Mouse (Mus musculus): ENCODE measurements at regions not wholly inside any gene's neighbourhood (a gene's known extent, or its start where the extent isn't known, plus 50 kb on each side); places are given as distances from the start of the nearest gene placed in this dataset.

DNA sequence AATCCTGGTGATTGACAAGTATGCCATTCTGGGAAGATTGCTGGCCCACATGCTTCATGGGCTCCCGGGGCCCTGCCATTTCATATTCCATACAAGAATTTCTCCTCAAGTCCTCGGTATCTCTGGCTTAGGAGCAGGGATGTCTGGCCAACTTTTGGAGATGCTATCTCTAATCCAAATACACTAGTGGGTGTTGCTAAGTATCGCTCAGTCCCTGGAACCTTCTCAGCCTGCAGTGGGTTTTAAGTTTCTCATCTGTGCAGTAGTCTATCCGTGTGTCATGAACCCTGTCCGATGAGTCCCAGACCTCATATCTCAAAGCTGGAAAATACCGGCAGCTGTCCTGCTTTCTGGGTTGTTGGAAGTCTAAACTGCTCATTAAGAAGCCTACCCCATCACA lies 198.9 kb downstream of the Zfp36l1 start:
- H3K4me3 ChIP-seq (replicated peaks; ENCODE audit: low read depth, low read length): no peak overlapping the region
- no peaks in the 10 kb centered on the region for H3K27me3 ChIP-seq (ENCODE audit: insufficient read depth, low read length)
- peaks cover 21% of the 10 kb centered on the region; the same call in 1 of the 2 replicates for H3K4me1 ChIP-seq (replicated peaks; ENCODE audit: insufficient read depth, low read length)
- H3K4me2 ChIP-seq (ENCODE audit: low read length): no peak overlapping the region
- WGBS: 39% methylated on average over 6 of the region's 6 CpGs
- DNase-seq (ENCODE audit: low spot score): no peak
- H3K36me3 ChIP-seq (ENCODE audit: insufficient read depth, low read length): no peaks in the 10 kb centered on the region
- H3K9ac ChIP-seq (ENCODE audit: low read depth, low read length): no peak overlapping the region
- H3K27ac ChIP-seq: no peak overlapping the region
- no peak for TF ChIP-seq CTCF (IDR thresholded peaks at IDR 0.05; ENCODE audit: low read depth)
- no peaks in the 10 kb centered on the region for H3K9me3 ChIP-seq (replicated peaks; ENCODE audit: low read length)
- ATAC-seq (replicated peaks; ENCODE audit: low FRiP score, low read depth): no peak

DNA sequence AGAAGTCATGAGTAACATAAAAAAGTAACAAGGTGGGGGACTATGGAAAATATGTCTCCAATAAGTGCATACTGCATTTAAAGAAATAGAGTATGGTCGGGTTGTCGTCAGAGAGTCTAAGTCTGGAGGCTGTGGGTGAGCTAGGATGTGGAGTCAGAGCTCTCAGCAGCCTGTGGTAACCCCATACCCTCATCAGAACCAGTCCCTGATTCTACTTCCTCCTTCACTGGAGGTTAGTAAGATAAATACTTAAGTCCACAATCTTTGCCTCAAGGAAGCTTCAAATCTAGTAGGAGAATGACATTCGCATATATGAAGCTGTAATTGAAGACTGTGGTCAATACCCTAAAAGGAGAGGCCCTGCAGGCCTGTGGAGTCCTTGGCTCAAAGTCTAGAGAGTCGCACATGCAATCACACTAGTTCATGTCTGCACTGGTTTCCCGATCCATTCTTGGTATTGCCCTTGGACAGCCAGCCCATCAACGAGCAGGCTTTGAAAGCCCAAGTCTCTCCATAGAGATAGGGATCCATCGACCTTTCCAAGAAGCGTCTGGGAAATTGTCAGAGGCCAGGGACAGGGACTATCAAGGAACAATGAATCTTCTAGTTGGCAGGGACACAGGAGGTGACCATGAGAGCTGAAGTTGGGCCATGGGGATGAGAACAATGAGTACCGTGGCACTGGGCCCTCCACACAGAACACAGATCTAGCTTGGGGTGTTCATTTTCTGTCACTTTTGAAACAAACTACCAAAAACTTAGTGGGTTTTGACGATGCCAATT lies 200.3 kb downstream of the Zfp36l1 start:
- H3K27me3 ChIP-seq (ENCODE audit: insufficient read depth, low read length): no peaks in the 10 kb centered on the region
- no peak overlapping the region for H3K9ac ChIP-seq (ENCODE audit: low read depth, low read length)
- no peaks in the 10 kb centered on the region for H3K9me3 ChIP-seq (replicated peaks; ENCODE audit: low read length)
- no peak overlapping the region for H3K4me2 ChIP-seq (ENCODE audit: low read length)
- no peak overlapping the region for H3K27ac ChIP-seq
- no peak for TF ChIP-seq CTCF (IDR thresholded peaks at IDR 0.05; ENCODE audit: low read depth)
- 93% methylated on average over 10 of the region's 10 CpGs for WGBS
- DNase-seq (ENCODE audit: low spot score): no peak
- peaks cover 13% of the 10 kb centered on the region for H3K4me1 ChIP-seq (replicated peaks; ENCODE audit: insufficient read depth, low read length)
- no peak overlapping the region for H3K4me3 ChIP-seq (replicated peaks; ENCODE audit: low read depth, low read length)
- no peak for ATAC-seq (replicated peaks; ENCODE audit: low FRiP score, low read depth)
- H3K36me3 ChIP-seq (ENCODE audit: insufficient read depth, low read length): no peaks in the 10 kb centered on the region

DNA sequence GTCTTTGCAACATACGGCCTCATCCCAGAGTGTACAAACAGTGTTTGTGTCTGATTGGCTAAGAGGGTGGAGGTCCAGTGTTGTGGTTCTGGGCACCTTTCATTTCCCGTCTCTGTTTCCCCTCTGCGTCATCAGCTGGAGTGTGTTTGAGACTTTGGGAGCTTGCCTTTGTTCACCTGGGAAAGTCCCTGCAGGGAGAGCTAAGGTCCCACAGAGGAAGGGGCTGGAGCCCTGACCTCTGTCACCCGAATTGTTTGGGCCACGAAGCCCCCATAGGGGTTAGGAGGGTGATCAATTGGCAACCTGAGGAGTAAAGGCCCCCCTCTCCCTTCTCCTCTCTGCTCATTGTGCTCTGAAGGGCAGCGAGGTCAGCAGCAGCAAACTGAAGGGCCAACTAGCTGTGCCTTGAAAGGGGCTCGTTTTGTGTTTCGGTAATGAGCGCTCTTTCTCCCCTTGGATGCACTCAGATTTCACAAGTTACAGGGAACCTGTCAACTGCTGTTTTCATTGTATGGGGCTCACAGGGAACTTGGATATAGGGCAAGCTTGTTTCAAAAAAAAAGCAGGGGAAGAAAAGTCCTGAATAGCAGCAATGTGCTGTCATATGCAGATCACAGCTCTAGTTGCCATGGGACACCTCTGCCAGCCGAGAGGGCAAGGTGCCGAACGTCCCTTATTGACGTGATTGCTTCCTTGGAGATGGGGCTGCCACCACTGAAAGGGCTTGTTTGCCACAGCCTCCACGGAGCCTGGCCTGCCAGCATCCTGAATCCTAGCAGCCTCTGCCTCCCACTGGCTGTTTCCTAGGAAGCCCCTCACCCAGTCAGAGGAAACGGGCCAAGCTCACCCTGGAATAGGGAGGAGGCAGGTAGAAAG lies 201.7 kb downstream of the Zfp36l1 start:
- ATAC-seq (replicated peaks; ENCODE audit: low FRiP score, low read depth): no peak

DNA sequence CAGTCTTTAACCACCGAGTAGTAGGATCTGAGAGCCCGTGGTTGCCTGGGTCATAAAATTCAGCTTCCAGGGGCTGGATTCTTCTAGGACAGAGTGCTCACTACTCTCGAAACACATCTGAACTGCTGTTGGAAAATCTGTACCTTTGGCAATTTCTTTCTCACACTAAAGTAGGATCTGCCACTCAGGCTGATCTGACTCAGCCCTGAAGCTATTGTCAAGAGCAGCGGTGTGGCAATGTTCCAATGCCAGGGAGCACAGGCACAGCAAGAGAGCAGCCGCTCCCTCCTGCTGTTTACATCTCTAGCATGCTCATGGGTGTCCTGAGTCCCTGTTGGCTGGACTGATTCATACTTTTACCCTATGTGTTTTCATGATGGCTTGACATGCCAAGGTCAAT lies 205.2 kb downstream of the Zfp36l1 start:
- Histone ChIP-seq H3K9me3 (replicated peaks; ENCODE audit: low read length) (no peaks in the 10 kb centered on the region), H3K9ac (ENCODE audit: low read depth, low read length) (no peak overlapping the region), H3K27ac (peak overlapping the region; percentile 85), H3K4me3 (replicated peaks; ENCODE audit: low read depth, low read length) (no peak overlapping the region), H3K36me3 (ENCODE audit: insufficient read depth, low read length) (no peaks in the 10 kb centered on the region), H3K4me1 (replicated peaks; ENCODE audit: insufficient read depth, low read length) (peaks cover 24% of the 10 kb centered on the region), H3K27me3 (ENCODE audit: insufficient read depth, low read length) (no peaks in the 10 kb centered on the region), H3K4me2 (ENCODE audit: low read length) (no peak overlapping the region)
- no peak for TF ChIP-seq CTCF (IDR thresholded peaks at IDR 0.05; ENCODE audit: low read depth)
- ATAC-seq (replicated peaks; ENCODE audit: low FRiP score, low read depth): no peak
- DNase-seq (ENCODE audit: low spot score): no peak
- WGBS: 42% methylated on average over 5 of the region's 5 CpGs

More for the DNA sequence above, 201.7 kb downstream of the Zfp36l1 start:
- DNase-seq (ENCODE audit: low spot score): no peak
- peaks cover 11% of the 10 kb centered on the region for H3K4me1 ChIP-seq (replicated peaks; ENCODE audit: insufficient read depth, low read length)
- H3K9me3 ChIP-seq (replicated peaks; ENCODE audit: low read length): no peaks in the 10 kb centered on the region
- H3K36me3 ChIP-seq (ENCODE audit: insufficient read depth, low read length): no peaks in the 10 kb centered on the region
- no peak overlapping the region for H3K4me3 ChIP-seq (replicated peaks; ENCODE audit: low read depth, low read length)
- no peak for TF ChIP-seq CTCF (IDR thresholded peaks at IDR 0.05; ENCODE audit: low read depth)
- no peak overlapping the region for H3K4me2 ChIP-seq (ENCODE audit: low read length)
- no peak overlapping the region for H3K9ac ChIP-seq (ENCODE audit: low read depth, low read length)
- WGBS: 43% methylated on average over 15 of the region's 15 CpGs
- no peaks in the 10 kb centered on the region for H3K27me3 ChIP-seq (ENCODE audit: insufficient read depth, low read length)
- H3K27ac ChIP-seq: no peak overlapping the region

DNA sequence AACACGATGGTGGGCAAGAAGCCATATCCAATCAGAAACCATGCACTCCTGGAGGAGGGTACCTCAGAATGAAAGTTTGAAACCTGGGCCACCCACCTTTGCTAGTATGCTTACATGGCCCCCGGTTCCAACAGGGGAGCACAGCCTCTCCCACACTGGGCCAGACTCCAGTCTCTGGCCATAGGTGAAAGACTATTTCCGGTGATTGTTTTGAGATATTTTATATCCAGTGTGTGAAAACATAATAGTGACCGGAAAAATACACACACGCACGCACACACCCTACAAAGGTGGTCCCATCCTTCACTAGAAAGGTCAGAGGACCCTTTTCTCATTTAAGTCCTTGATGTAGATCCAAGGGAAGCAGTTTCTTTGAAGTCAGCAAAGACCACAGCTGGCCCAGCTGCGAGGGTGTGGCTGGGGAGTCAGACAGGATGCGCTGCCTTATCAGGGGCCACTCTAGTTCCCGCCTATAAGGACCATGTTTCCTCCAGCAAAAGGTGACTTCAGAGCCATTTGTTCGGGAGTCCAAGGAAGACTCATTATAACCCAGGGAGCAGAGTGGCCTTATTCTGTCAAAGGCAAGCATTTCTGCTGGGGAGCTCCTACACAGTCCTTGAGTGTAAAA lies 206.0 kb downstream of the Zfp36l1 start:
- Histone ChIP-seq H3K4me3 (replicated peaks; ENCODE audit: low read depth, low read length) (no peak overlapping the region), H3K4me1 (replicated peaks; ENCODE audit: insufficient read depth, low read length) (peaks cover 24% of the 10 kb centered on the region), H3K9ac (ENCODE audit: low read depth, low read length) (no peak overlapping the region), H3K4me2 (ENCODE audit: low read length) (no peak overlapping the region), H3K27me3 (ENCODE audit: insufficient read depth, low read length) (no peaks in the 10 kb centered on the region), H3K36me3 (ENCODE audit: insufficient read depth, low read length) (no peaks in the 10 kb centered on the region), H3K9me3 (replicated peaks; ENCODE audit: low read length) (no peaks in the 10 kb centered on the region), H3K27ac (peak overlapping the region; percentile 85)
- no peak for TF ChIP-seq CTCF (IDR thresholded peaks at IDR 0.05; ENCODE audit: low read depth)
- no peak for ATAC-seq (replicated peaks; ENCODE audit: low FRiP score, low read depth)
- 53% methylated on average over 10 of the region's 10 CpGs for WGBS
- DNase-seq (ENCODE audit: low spot score): no peak

Data from kidney, postnatal 0 days (tissue).